Mouse (Mus musculus) lung, postnatal 0 days (tissue): ENCODE results near the gene Pstpip1.

ENCODE experiments used
- CTCF ChIP-seq: IDR thresholded peaks from 2 replicates; pipeline ENCODE4 v1.5.1; 2016; ENCODE audit warnings: antibody characterized with exemption, mild to moderate bottlenecking
- EP300 ChIP-seq: IDR thresholded peaks from 2 replicates; pipeline ENCODE4 v1.6.1; 2016; ENCODE audit warnings: antibody characterized with exemption, mild to moderate bottlenecking, control low read depth

GRCm38 (mm10) chr9:56042181-56042621, 47.6 kb upstream of the Pstpip1 start:
- TF ChIP-seq CTCF (no peak), EP300 (no peak)
